Mouse (Mus musculus): Measurements from ENCODE around the gene Smim12.

Smim12 gene

GRCm38 (mm10) chr4:127243552-127243951, at the start of gene Smim12:
Gene Smim12, plus strand, starts transcription at chr4:127243784.
- DNase-seq = peak; percentile 98 to 99

GRCm38 (mm10) chr4:127194477-127195269, 48.9 kb upstream of the Smim12 start:
- DNase-seq = no peak

GRCm38 (mm10) chr4:127198609-127199008, 45.0 kb upstream of the Smim12 start:
- no peak for DNase-seq

GRCm38 (mm10) chr4:127199406-127199805, 44.2 kb upstream of the Smim12 start:
- no peak for DNase-seq

- DNase-seq = no peak
Measured at GRCm38 (mm10) chr4:127200164-127200722, 43.3 kb upstream of the Smim12 start.

- no peak for DNase-seq
Measured at GRCm38 (mm10) chr4:127200769-127201617, 42.6 kb upstream of the Smim12 start.

GRCm38 (mm10) chr4:127203081-127203480, 40.5 kb upstream of the Smim12 start:
- no peak for DNase-seq

- no peak for DNase-seq
Measured at GRCm38 (mm10) chr4:127211318-127211717, 32.3 kb upstream of the Smim12 start.

- no peak for DNase-seq
Measured at GRCm38 (mm10) chr4:127214510-127214909, 29.1 kb upstream of the Smim12 start.

GRCm38 (mm10) chr4:127215103-127215502, 28.5 kb upstream of the Smim12 start:
- DNase-seq = no peak

GRCm38 (mm10) chr4:127215799-127216198, 27.8 kb upstream of the Smim12 start:
- DNase-seq = no peak

GRCm38 (mm10) chr4:127216251-127216651, 27.3 kb upstream of the Smim12 start:
- DNase-seq = no peak

GRCm38 (mm10) chr4:127217048-127217447, 26.5 kb upstream of the Smim12 start:
- no peak for DNase-seq

- no peak for DNase-seq
Measured at GRCm38 (mm10) chr4:127223291-127223690, 20.3 kb upstream of the Smim12 start.

- DNase-seq = no peak
Measured at GRCm38 (mm10) chr4:127223755-127224154, 19.8 kb upstream of the Smim12 start.

- DNase-seq = no peak
Measured at GRCm38 (mm10) chr4:127224444-127225100, 19.0 kb upstream of the Smim12 start.

- DNase-seq = no peak
Measured at GRCm38 (mm10) chr4:127226067-127226466, 17.5 kb upstream of the Smim12 start.

- no peak for DNase-seq
Measured at GRCm38 (mm10) chr4:127227051-127227673, 16.4 kb upstream of the Smim12 start.

GRCm38 (mm10) chr4:127232028-127232427, 11.6 kb upstream of the Smim12 start:
- DNase-seq = no peak

- DNase-seq = no peak
Measured at GRCm38 (mm10) chr4:127232551-127232950, 11.0 kb upstream of the Smim12 start.

GRCm38 (mm10) chr4:127233416-127234125, 10.0 kb upstream of the Smim12 start:
- DNase-seq = no peak

Data from lung, postnatal 4 days (tissue).